Mouse (Mus musculus) intestine, postnatal 0 days (tissue): ENCODE results near the gene Stat1. TPM values are rescaled to one million over a fixed set of nuclear protein-coding genes. Genes with fewer than 3 reads are reported as not detected.

Experiments
- ATAC-seq: fragments of 200-750 bp; cut with Nextera tagmentation; 2 replicates; pipeline ENCODE4 v1.8.0; 2017; ENCODE audit warnings: mild to moderate bottlenecking, moderate TSS enrichment, moderate library complexity
- H3K27ac ChIP-seq: fragments of 300-500 bp; sonication (generic); 2 replicates; pipeline ENCODE4 v1.5.1; 2014; ENCODE audit warnings: mild to moderate bottlenecking, low read depth, low read length, moderate library complexity
- H3K27me3 ChIP-seq: fragments of 300-500 bp; sonication (generic); replicated peaks from 2 replicates; pipeline ENCODE4 v1.6.1; 2014; ENCODE audit warnings: low read length, mixed read lengths; ENCODE audit not compliant: control insufficient read depth, insufficient read depth
- H3K36me3 ChIP-seq: fragments of 300-500 bp; sonication (generic); 2 replicates; pipeline ENCODE4 v1.6.1; 2014; ENCODE audit warnings: mild to moderate bottlenecking, moderate library complexity; ENCODE audit not compliant: control insufficient read depth, insufficient read depth
- H3K4me1 ChIP-seq: fragments of 300-500 bp; sonication (generic); replicated peaks from 2 replicates; pipeline ENCODE4 v1.6.1; 2014; ENCODE audit warnings: antibody characterized with exemption, low read length, mixed read lengths; ENCODE audit not compliant: control insufficient read depth, insufficient read depth
- H3K4me2 ChIP-seq: fragments of 300-500 bp; sonication (generic); replicated peaks from 2 replicates; pipeline ENCODE4 v1.6.1; 2014; ENCODE audit warnings: low read depth, mild to moderate bottlenecking, moderate library complexity
- H3K4me3 ChIP-seq: fragments of 300-500 bp; sonication (generic); 2 replicates; pipeline ENCODE4 v1.5.1; 2014; ENCODE audit warnings: low read depth, low read length
- H3K9ac ChIP-seq: fragments of 300-500 bp; sonication (generic); 2 replicates; pipeline ENCODE4 v1.6.1; 2014; ENCODE audit warnings: mild to moderate bottlenecking, low read depth, low read length
- H3K9me3 ChIP-seq: fragments of 300-500 bp; sonication (generic); 2 replicates; pipeline ENCODE4 v1.6.1; 2016; ENCODE audit warnings: mixed run types; ENCODE audit not compliant: control insufficient read depth
- CTCF ChIP-seq: sonication (generic); IDR thresholded peaks from 2 replicates; pipeline ENCODE4 v1.5.1; 2016; ENCODE audit warnings: low read depth, mild to moderate bottlenecking, control low read depth, antibody characterized with exemption, moderate library complexity
- WGBS: fragments of 180-500 bp; shearing (Covaris S2); extraction: QIAGEN DNeasy Blood & Tissue Kit; methylation state at CpG from one replicate; pipeline ENCODE4 v1.1.7; 2014; 5-methylcytosine and 5-hydroxymethylcytosine counted together
- polyA plus RNA-seq: library from polyadenylated mRNA; unstranded; fragments of >200 nt; fragmentation: Nextera tagmentation; extraction: Ambion mirVana; gene quantifications from 2 replicates; pipeline ENCODE4 v1.2.1, GENCODE M21; 2015

The Stat1 gene
- polyA plus RNA-seq, 1 experiment from 2014 or later = 62.6 TPM

GRCm38 (mm10) chr1:52098618-52099232, 20.5 kb upstream of the Stat1 start:
- TF ChIP-seq CTCF = peak; percentile 82
- Histone ChIP-seq H3K27ac (no peak overlapping the region), H3K27me3 (no peaks in the 10 kb centered on the region), H3K9me3 (no peaks in the 10 kb centered on the region), H3K36me3 (no peaks in the 10 kb centered on the region), H3K4me2 (no peak overlapping the region), H3K4me3 (no peak overlapping the region), H3K9ac (no peak overlapping the region), H3K4me1 (no peaks in the 10 kb centered on the region)
- no peak for ATAC-seq
- WGBS = 75% methylated on average over 3 of the region's 3 CpGs

GRCm38 (mm10) chr1:52100496-52100895, 18.7 kb upstream of the Stat1 start:
- Histone ChIP-seq H3K4me3 (no peak overlapping the region), H3K27ac (no peak overlapping the region), H3K4me2 (no peak overlapping the region), H3K36me3 (no peaks in the 10 kb centered on the region), H3K4me1 (no peaks in the 10 kb centered on the region), H3K9me3 (no peaks in the 10 kb centered on the region), H3K27me3 (no peaks in the 10 kb centered on the region), H3K9ac (no peak overlapping the region)
- WGBS = 72% methylated on average over 6 of the region's 6 CpGs
- TF ChIP-seq CTCF = peak; percentile 68
- ATAC-seq = no peak

GRCm38 (mm10) chr1:52102795-52103194, 16.4 kb upstream of the Stat1 start:
- no peak for ATAC-seq
- Histone ChIP-seq H3K9me3 (no peaks in the 10 kb centered on the region), H3K36me3 (no peaks in the 10 kb centered on the region), H3K27me3 (no peaks in the 10 kb centered on the region), H3K4me3 (no peak overlapping the region), H3K4me1 (no peaks in the 10 kb centered on the region), H3K27ac (no peak overlapping the region), H3K4me2 (no peak overlapping the region), H3K9ac (no peak overlapping the region)
- TF ChIP-seq CTCF = no peak
- WGBS = 59% methylated on average over 8 of the region's 8 CpGs

- Histone ChIP-seq H3K27me3 (no peaks in the 10 kb centered on the region), H3K4me1 (no peaks in the 10 kb centered on the region), H3K9ac (no peak overlapping the region), H3K4me2 (no peak overlapping the region), H3K9me3 (no peaks in the 10 kb centered on the region), H3K27ac (no peak overlapping the region), H3K4me3 (no peak overlapping the region), H3K36me3 (no peaks in the 10 kb centered on the region)
- TF ChIP-seq CTCF = no peak
- ATAC-seq = no peak
- WGBS = 60% methylated on average over 11 of the region's 11 CpGs
Measured at GRCm38 (mm10) chr1:52107206-52107605, 12.0 kb upstream of the Stat1 start.

- Histone ChIP-seq H3K4me3 (no peak overlapping the region), H3K4me1 (no peaks in the 10 kb centered on the region), H3K27me3 (no peaks in the 10 kb centered on the region), H3K36me3 (no peaks in the 10 kb centered on the region), H3K27ac (no peak overlapping the region), H3K9me3 (no peaks in the 10 kb centered on the region), H3K9ac (no peak overlapping the region), H3K4me2 (no peak overlapping the region)
- TF ChIP-seq CTCF = no peak
- WGBS = 66% methylated on average over 3 of the region's 3 CpGs
- no peak for ATAC-seq
Measured at GRCm38 (mm10) chr1:52111217-52111616, 8.0 kb upstream of the Stat1 start.

- Histone ChIP-seq H3K4me1 (no peaks in the 10 kb centered on the region), H3K27ac (no peak overlapping the region), H3K9ac (no peak overlapping the region), H3K36me3 (no peaks in the 10 kb centered on the region), H3K4me3 (no peak overlapping the region), H3K9me3 (no peaks in the 10 kb centered on the region), H3K27me3 (no peaks in the 10 kb centered on the region), H3K4me2 (no peak overlapping the region)
- TF ChIP-seq CTCF = no peak
- ATAC-seq = no peak
- WGBS = 75% methylated on average over 1 of the region's 1 CpGs
Measured at GRCm38 (mm10) chr1:52112301-52112700, 6.9 kb upstream of the Stat1 start.
